Mouse (Mus musculus) heart, embryonic 13.5 days (tissue): ENCODE results near the gene Fancl. TPM values are rescaled to one million over a fixed set of nuclear protein-coding genes. Genes with fewer than 3 reads are reported as not detected.

ENCODE experiments used
- ATAC-seq: fragments of 200-750 bp; cut with Nextera tagmentation; 2 replicates; pipeline ENCODE4 v1.8.0; 2017; ENCODE audit warnings: moderate TSS enrichment; ENCODE audit not compliant: insufficient number of reproducible peaks, low FRiP score, low TSS enrichment; ENCODE audit errors: extremely low read depth
- H3K27ac ChIP-seq: fragments of 300-500 bp; sonication (generic); replicated peaks from 2 replicates; pipeline ENCODE4 v1.5.1; 2015; ENCODE audit warnings: moderate library complexity, mild to moderate bottlenecking, inconsistent platforms
- H3K27me3 ChIP-seq: fragments of 300-500 bp; sonication (generic); replicated peaks from 2 replicates; pipeline ENCODE4 v1.6.1; 2015; ENCODE audit warnings: mild to moderate bottlenecking, inconsistent platforms
- H3K36me3 ChIP-seq: fragments of 300-500 bp; sonication (generic); 2 replicates; pipeline ENCODE4 v1.6.1; 2015; ENCODE audit warnings: mild to moderate bottlenecking, inconsistent platforms
- H3K4me1 ChIP-seq: fragments of 300-500 bp; sonication (generic); 2 replicates; pipeline ENCODE4 v1.6.1; 2015; ENCODE audit warnings: inconsistent platforms
- H3K4me2 ChIP-seq: fragments of 300-500 bp; sonication (generic); 2 replicates; pipeline ENCODE4 v1.6.1; 2015; ENCODE audit warnings: inconsistent platforms, mild to moderate bottlenecking, moderate library complexity
- H3K4me3 ChIP-seq: fragments of 300-500 bp; sonication (generic); 2 replicates; pipeline ENCODE4 v1.5.1; 2015; ENCODE audit warnings: moderate library complexity, mild to moderate bottlenecking, inconsistent platforms
- H3K9ac ChIP-seq: fragments of 300-500 bp; sonication (generic); 2 replicates; pipeline ENCODE4 v1.6.1; 2015; ENCODE audit warnings: inconsistent platforms, mild to moderate bottlenecking, moderate library complexity
- H3K9me3 ChIP-seq: fragments of 300-500 bp; sonication (generic); 2 replicates; pipeline ENCODE4 v1.6.1; 2016; ENCODE audit warnings: inconsistent platforms
- WGBS: fragments of 180-500 bp; shearing (Covaris S2); methylation state at CpG from one replicate; pipeline ENCODE4 v1.1.7; 2015; ENCODE audit warnings: mixed read lengths; 5-methylcytosine and 5-hydroxymethylcytosine counted together
- polyA plus RNA-seq: library from polyadenylated mRNA; unstranded; fragments of >200 nt; fragmentation: Nextera tagmentation; extraction: Ambion mirVana; gene quantifications from 2 replicates; pipeline ENCODE4 v1.2.1, GENCODE M21; 2015

Fancl gene
- polyA plus RNA-seq, 1 experiment from 2014 or later, result 23.9 TPM

GRCm38 (mm10) chr11:26489761-26490466, 104.0 kb downstream of the Fancl start:
- Histone ChIP-seq H3K4me2 (peak overlapping the region; percentile 21), H3K4me3 (no peak overlapping the region), H3K36me3 (peaks cover 5% of the 10 kb centered on the region), H3K27me3 (no peaks in the 10 kb centered on the region), H3K27ac (peak overlapping the region; percentile 46), H3K9me3 (no peaks in the 10 kb centered on the region), H3K9ac (no peak overlapping the region), H3K4me1 (0 out of 2 replicates have a peak, but pooled peaks cover 3% of the 10 kb centered on the region)
- peak; percentile 51; the same call in 1 of the 2 replicates for ATAC-seq
- WGBS, result 50% methylated on average over 12 of the region's 12 CpGs

DNA sequence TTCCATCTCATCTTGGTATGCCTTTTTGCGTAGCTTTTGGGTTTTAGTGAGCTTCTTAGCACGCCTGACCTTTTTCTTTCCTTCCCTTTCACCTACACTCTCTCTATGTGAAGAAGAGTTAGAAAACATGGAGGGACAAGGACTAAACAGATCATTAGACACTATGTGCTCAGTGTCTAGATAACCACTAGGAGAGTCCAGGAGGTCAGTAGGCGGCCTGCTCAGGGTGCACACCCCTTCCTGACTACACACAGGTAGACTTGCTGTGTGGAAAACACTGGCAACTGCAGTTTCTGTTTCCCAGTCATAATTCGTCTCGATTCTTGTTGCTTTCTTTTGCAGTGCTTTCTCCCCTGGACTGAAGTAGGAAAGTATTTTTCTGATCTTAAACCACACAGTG, 110.0 kb downstream of the Fancl start:
- Histone ChIP-seq H3K4me1 (no peaks in the 10 kb centered on the region), H3K27ac (no peak overlapping the region), H3K27me3 (no peaks in the 10 kb centered on the region), H3K9me3 (no peaks in the 10 kb centered on the region), H3K4me2 (no peak overlapping the region), H3K4me3 (no peak overlapping the region), H3K9ac (no peak overlapping the region), H3K36me3 (peaks cover 3% of the 10 kb centered on the region; the same call in 1 of the 2 replicates)
- WGBS, result 80% methylated on average over 5 of the region's 5 CpGs
- no peak for ATAC-seq

GRCm38 (mm10) chr11:26513683-26514082, 127.7 kb downstream of the Fancl start:
- no peak overlapping the region for H3K4me3 ChIP-seq
- H3K27ac ChIP-seq, result no peak overlapping the region
- H3K9ac ChIP-seq, result no peak overlapping the region
- no peak overlapping the region for H3K4me2 ChIP-seq
- H3K9me3 ChIP-seq, result no peaks in the 10 kb centered on the region
- H3K4me1 ChIP-seq, result peaks cover 8% of the 10 kb centered on the region
- H3K27me3 ChIP-seq, result no peaks in the 10 kb centered on the region
- no peak for ATAC-seq
- peaks cover 4% of the 10 kb centered on the region for H3K36me3 ChIP-seq

GRCm38 (mm10) chr11:26516086-26516485, 130.2 kb downstream of the Fancl start:
- Histone ChIP-seq H3K4me2 (peak overlapping the region; percentile 25; the same call in 1 of the 2 replicates), H3K27ac (peak overlapping the region; percentile 65), H3K9me3 (no peaks in the 10 kb centered on the region), H3K4me1 (peaks cover 12% of the 10 kb centered on the region), H3K36me3 (no peaks in the 10 kb centered on the region), H3K9ac (no peak overlapping the region), H3K27me3 (no peaks in the 10 kb centered on the region), H3K4me3 (no peak overlapping the region)
- 41% methylated on average over 2 of the region's 2 CpGs for WGBS
- ATAC-seq, result no peak

DNA sequence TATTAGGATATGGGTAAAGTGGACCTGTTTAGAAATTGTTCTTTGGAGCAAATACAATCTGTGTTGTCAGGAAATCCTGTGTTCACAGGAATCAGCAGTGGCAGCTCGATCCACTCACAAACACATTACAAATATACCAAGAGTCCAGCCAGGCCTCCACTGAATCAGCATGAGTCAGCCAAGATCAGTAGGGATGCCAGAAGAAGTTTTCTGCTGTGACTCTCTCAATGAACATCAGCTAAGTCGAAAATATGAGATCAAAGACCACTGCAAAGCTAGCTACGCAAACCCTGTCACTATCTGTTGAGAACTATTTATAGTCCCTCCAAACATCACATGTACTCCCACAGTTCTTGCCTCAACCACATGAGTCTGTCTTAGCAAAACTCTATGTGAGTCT, 133.1 kb downstream of the Fancl start:
- peaks cover 12% of the 10 kb centered on the region for H3K4me1 ChIP-seq
- no peak overlapping the region for H3K4me2 ChIP-seq
- 44% methylated on average over 3 of the region's 3 CpGs for whole genome bisulfite sequencing
- no peak overlapping the region for H3K9ac ChIP-seq
- H3K27ac ChIP-seq, result no peak overlapping the region
- no peak overlapping the region for H3K4me3 ChIP-seq
- H3K9me3 ChIP-seq, result no peaks in the 10 kb centered on the region
- H3K36me3 ChIP-seq, result peaks cover 3% of the 10 kb centered on the region; the same call in 1 of the 2 replicates
- ATAC-seq, result no peak
- H3K27me3 ChIP-seq, result no peaks in the 10 kb centered on the region

Other genes starting within 250 kb of the Fancl start
- gene 5730522E02Rik, start 175.4 kb upstream of the Fancl start, polyA plus RNA-seq, result 1.2 and 1.5 TPM in 2 replicates
- gene Gm6899, start 207.1 kb downstream of the Fancl start, polyA plus RNA-seq, result 0.25 TPM in 1 of 2 replicates, not detected in the other
- 16.7 TPM in 2 replicates for gene Vrk2, start 207.9 kb downstream of the Fancl start, polyA plus RNA-seq